Mouse (Mus musculus) bone marrow macrophage, adult 2 months (primary cell): ENCODE measurements around the gene Fgf14.

Source experiments
- CTCF ChIP-seq: IDR thresholded peaks from 2 replicates; pipeline ENCODE4 v1.5.1; 2012; ENCODE audit warnings: low read depth, mild to moderate bottlenecking, low read length, moderate library complexity
- POLR2A ChIP-seq: IDR thresholded peaks from 2 replicates; pipeline ENCODE4 v1.6.1; 2012; ENCODE audit warnings: mild to moderate bottlenecking, low read depth, low read length, borderline replicate concordance

GRCm38 (mm10) chr14:124575130-124575885 lies 101.6 kb downstream of the Fgf14 start:
- TF ChIP-seq CTCF: no peak
- no peak for TF ChIP-seq POLR2A
